Mouse (Mus musculus): ENCODE results near the gene Slc4a8. TPM values are rescaled to one million over a fixed set of nuclear protein-coding genes. Genes with fewer than 3 reads are reported as not detected.
A peak's percentile ranks its signal among the peaks of the same experiment; 100 is the strongest.
"Not testable (repeated sequence)": the region's sequence is repeated elsewhere in the genome, so short reads cannot be mapped to it uniquely, and the experiment has no call there.

Slc4a8 gene
- polyA plus RNA-seq, 1 experiment: 18.3 TPM

- TF ChIP-seq CTCF (IDR thresholded peaks at IDR 0.05; ENCODE audit: control insufficient read depth, insufficient read depth, insufficient replicate concordance, low read depth, low read length) (no peak), POLR2A (IDR thresholded peaks at IDR 0.05; ENCODE audit: control insufficient read depth, low read depth, low read length) (no peak)
- no peaks in the 10 kb centered on the region; the same call in 1 of the 2 replicates for H3K4me1 ChIP-seq (ENCODE audit: control insufficient read depth, insufficient read depth, low read length)
- peaks cover 2% of the 10 kb centered on the region; the same call in 1 of the 2 replicates for H3K36me3 ChIP-seq (ENCODE audit: control insufficient read depth, insufficient read depth, low read length)
- no peak overlapping the region for H3K27ac ChIP-seq (ENCODE audit: control insufficient read depth, insufficient read depth, low read depth, low read length)
- no peak overlapping the region for H3K4me3 ChIP-seq (ENCODE audit: control insufficient read depth, low read depth, low read length)
- H3K27me3 ChIP-seq (ENCODE audit: control insufficient read depth, insufficient read depth, low read length): no peaks in the 10 kb centered on the region
Observed at GRCm38 (mm10) chr15:100813501-100813900, 52.0 kb downstream of the Slc4a8 start.

- Histone ChIP-seq H3K4me3 (ENCODE audit: control insufficient read depth, low read depth, low read length) (no peak overlapping the region), H3K4me1 (ENCODE audit: control insufficient read depth, insufficient read depth, low read length) (no peaks in the 10 kb centered on the region; the same call in 1 of the 2 replicates), H3K36me3 (ENCODE audit: control insufficient read depth, insufficient read depth, low read length) (peaks cover 2% of the 10 kb centered on the region; the same call in 1 of the 2 replicates), H3K27ac (ENCODE audit: control insufficient read depth, insufficient read depth, low read depth, low read length) (peak overlapping the region; percentile 45; the same call in 1 of the 2 replicates), H3K27me3 (ENCODE audit: control insufficient read depth, insufficient read depth, low read length) (no peaks in the 10 kb centered on the region)
- TF ChIP-seq CTCF (IDR thresholded peaks at IDR 0.05; ENCODE audit: control insufficient read depth, insufficient read depth, insufficient replicate concordance, low read depth, low read length) (no peak), POLR2A (IDR thresholded peaks at IDR 0.05; ENCODE audit: control insufficient read depth, low read depth, low read length) (no peak)
Observed at GRCm38 (mm10) chr15:100814066-100814465, 52.5 kb downstream of the Slc4a8 start.

GRCm38 (mm10) chr15:100815310-100815709, 53.8 kb downstream of the Slc4a8 start:
- Histone ChIP-seq H3K4me1 (ENCODE audit: control insufficient read depth, insufficient read depth, low read length) (no peaks in the 10 kb centered on the region), H3K36me3 (ENCODE audit: control insufficient read depth, insufficient read depth, low read length) (peaks cover 2% of the 10 kb centered on the region; the same call in 1 of the 2 replicates), H3K27me3 (ENCODE audit: control insufficient read depth, insufficient read depth, low read length) (no peaks in the 10 kb centered on the region), H3K27ac (ENCODE audit: control insufficient read depth, insufficient read depth, low read depth, low read length) (no peak overlapping the region), H3K4me3 (ENCODE audit: control insufficient read depth, low read depth, low read length) (no peak overlapping the region)
- no peak for TF ChIP-seq POLR2A (IDR thresholded peaks at IDR 0.05; ENCODE audit: control insufficient read depth, low read depth, low read length)
- no peak for TF ChIP-seq CTCF (IDR thresholded peaks at IDR 0.05; ENCODE audit: control insufficient read depth, insufficient read depth, insufficient replicate concordance, low read depth, low read length)

GRCm38 (mm10) chr15:100818860-100819259, 57.3 kb downstream of the Slc4a8 start:
- Histone ChIP-seq H3K4me3 (ENCODE audit: control insufficient read depth, low read depth, low read length) (no peak overlapping the region), H3K27ac (ENCODE audit: control insufficient read depth, insufficient read depth, low read depth, low read length) (no peak overlapping the region), H3K36me3 (ENCODE audit: control insufficient read depth, insufficient read depth, low read length) (no peaks in the 10 kb centered on the region; the same call in 1 of the 2 replicates), H3K27me3 (ENCODE audit: control insufficient read depth, insufficient read depth, low read length) (no peaks in the 10 kb centered on the region), H3K4me1 (ENCODE audit: control insufficient read depth, insufficient read depth, low read length) (no peaks in the 10 kb centered on the region)
- no peak for TF ChIP-seq CTCF (IDR thresholded peaks at IDR 0.05; ENCODE audit: control insufficient read depth, insufficient read depth, insufficient replicate concordance, low read depth, low read length)
- TF ChIP-seq POLR2A (IDR thresholded peaks at IDR 0.05; ENCODE audit: control insufficient read depth, low read depth, low read length): no peak

GRCm38 (mm10) chr15:100821824-100822223, 60.3 kb downstream of the Slc4a8 start:
- Histone ChIP-seq H3K4me3 (ENCODE audit: control insufficient read depth, low read depth, low read length) (no peak overlapping the region), H3K27ac (ENCODE audit: control insufficient read depth, insufficient read depth, low read depth, low read length) (no peak overlapping the region), H3K27me3 (ENCODE audit: control insufficient read depth, insufficient read depth, low read length) (no peaks in the 10 kb centered on the region), H3K36me3 (ENCODE audit: control insufficient read depth, insufficient read depth, low read length) (no peaks in the 10 kb centered on the region), H3K4me1 (ENCODE audit: control insufficient read depth, insufficient read depth, low read length) (peaks cover 18% of the 10 kb centered on the region)
- TF ChIP-seq POLR2A (IDR thresholded peaks at IDR 0.05; ENCODE audit: control insufficient read depth, low read depth, low read length) (no peak), CTCF (IDR thresholded peaks at IDR 0.05; ENCODE audit: control insufficient read depth, insufficient read depth, insufficient replicate concordance, low read depth, low read length) (peak; percentile 7; the same call in 1 of the 2 replicates)

GRCm38 (mm10) chr15:100822370-100822769, 60.8 kb downstream of the Slc4a8 start:
- H3K27ac ChIP-seq (ENCODE audit: control insufficient read depth, insufficient read depth, low read depth, low read length); H3K4me3 ChIP-seq (ENCODE audit: control insufficient read depth, low read depth, low read length); H3K36me3 ChIP-seq (ENCODE audit: control insufficient read depth, insufficient read depth, low read length); H3K27me3 ChIP-seq (ENCODE audit: control insufficient read depth, insufficient read depth, low read length): not testable (repeated sequence)
- H3K4me1 ChIP-seq (ENCODE audit: control insufficient read depth, insufficient read depth, low read length): peaks cover 18% of the 10 kb centered on the region

GRCm38 (mm10) chr15:100825249-100825856, 63.8 kb downstream of the Slc4a8 start:
- peak overlapping the region; percentile 25 for H3K4me3 ChIP-seq (ENCODE audit: control insufficient read depth, low read depth, low read length)
- peaks cover 18% of the 10 kb centered on the region for H3K4me1 ChIP-seq (ENCODE audit: control insufficient read depth, insufficient read depth, low read length)
- no peak overlapping the region for H3K27ac ChIP-seq (ENCODE audit: control insufficient read depth, insufficient read depth, low read depth, low read length)
- H3K36me3 ChIP-seq (ENCODE audit: control insufficient read depth, insufficient read depth, low read length): no peaks in the 10 kb centered on the region
- TF ChIP-seq CTCF (IDR thresholded peaks at IDR 0.05; ENCODE audit: control insufficient read depth, insufficient read depth, insufficient replicate concordance, low read depth, low read length) (no peak), POLR2A (IDR thresholded peaks at IDR 0.05; ENCODE audit: control insufficient read depth, low read depth, low read length) (no peak)
- H3K27me3 ChIP-seq (ENCODE audit: control insufficient read depth, insufficient read depth, low read length): no peaks in the 10 kb centered on the region
